Comparison of ENCODE assay signal across 26 mouse cellular contexts in the genomic region with DNA sequence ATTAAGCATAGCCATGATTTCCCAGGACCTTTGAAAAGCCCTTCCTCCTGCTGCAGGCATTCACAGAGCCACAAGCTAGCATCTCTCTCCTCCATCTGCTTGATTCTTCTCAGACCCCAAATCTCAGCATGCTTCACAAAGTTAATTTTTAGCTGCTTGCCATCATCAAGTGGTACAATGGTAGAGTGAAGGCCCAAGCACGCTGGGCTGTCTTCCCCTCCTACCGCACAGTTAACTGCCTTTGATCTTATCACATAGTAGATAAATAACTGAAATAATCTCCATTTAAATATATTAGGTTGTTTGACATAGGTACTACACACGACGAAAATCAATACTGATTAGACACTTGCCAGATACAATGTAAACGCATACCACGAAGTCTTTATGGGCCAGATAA. TPM values are rescaled to one million over a fixed set of nuclear protein-coding genes. Genes with fewer than 3 reads are reported as not detected.
DNase-seq lines count a peak whose midpoint lies in the region; ATAC-seq lines count a peak whose summit lies in the region.
"Had no signal": no experiment of that assay in that cellular context is flagged by ENCODE, and none has a peak within 500 bp of the region (broad histone marks: within the 10 kb centered on the region; RNA-seq: fewer than 3 reads in every experiment).

No protein-coding gene starts in this region.

- no peaks in the 10 kb centered on the region for H3K9me3 ChIP-seq in heart, embryonic 12.5 days (replicated peaks)
- no peaks in the 10 kb centered on the region for H3K9me3 ChIP-seq in lung, embryonic 15.5 days
- no peaks in the 10 kb centered on the region for H3K9me3 ChIP-seq in midbrain, embryonic 11.5 days (ENCODE audit: control insufficient read depth, low read length)
- H3K9me3 ChIP-seq in midbrain, embryonic 15.5 days: no peaks in the 10 kb centered on the region
- no peaks in the 10 kb centered on the region for H3K9me3 ChIP-seq in hindbrain, embryonic 13.5 days
- H3K9me3 ChIP-seq: embryonic facial prominence, embryonic 10.5 days; embryonic facial prominence, embryonic 13.5 days; forebrain, embryonic 12.5 days; forebrain, embryonic 15.5 days; heart, embryonic 13.5 days; hindbrain, embryonic 15.5 days had no signal

- no peaks in the 10 kb centered on the region for H3K27me3 ChIP-seq in heart, embryonic 12.5 days (replicated peaks)
- H3K27me3 ChIP-seq in lung, embryonic 15.5 days: no peaks in the 10 kb centered on the region
- no peaks in the 10 kb centered on the region for H3K27me3 ChIP-seq in midbrain, embryonic 11.5 days (ENCODE audit: control insufficient read depth, insufficient read depth, low read length)
- no peaks in the 10 kb centered on the region for H3K27me3 ChIP-seq in midbrain, embryonic 15.5 days (replicated peaks)
- peaks cover 6% of the 10 kb centered on the region; the same call in 1 of the 2 replicates for H3K27me3 ChIP-seq in hindbrain, embryonic 13.5 days
- H3K27me3 ChIP-seq: embryonic facial prominence, embryonic 13.5 days; forebrain, embryonic 15.5 days; heart, embryonic 13.5 days; hindbrain, embryonic 15.5 days had no signal

- ATAC-seq in heart, embryonic 12.5 days (ENCODE audit: insufficient number of reproducible peaks, low FRiP score): no peak
- peak; percentile 80 for ATAC-seq in lung, embryonic 15.5 days (ENCODE audit: borderline replicate concordance, extremely low read depth, low FRiP score, low TSS enrichment)
- no peak for ATAC-seq in midbrain, embryonic 11.5 days (ENCODE audit: low FRiP score)
- ATAC-seq in midbrain, embryonic 15.5 days (replicated peaks): no peak
- no peak for ATAC-seq in hindbrain, embryonic 13.5 days (ENCODE audit: low FRiP score)
- ATAC-seq: activated CD4-positive, CD25-positive, alpha-beta regulatory T cell, adult 4 months; forebrain, embryonic 15.5 days had no signal

- H3K4me3 ChIP-seq in heart, embryonic 12.5 days: no peak overlapping the region
- H3K4me3 ChIP-seq in lung, embryonic 15.5 days: no peak overlapping the region
- H3K4me3 ChIP-seq in midbrain, embryonic 11.5 days (ENCODE audit: low read depth, low read length): no peak overlapping the region
- no peak overlapping the region for H3K4me3 ChIP-seq in midbrain, embryonic 15.5 days
- H3K4me3 ChIP-seq in hindbrain, embryonic 13.5 days: no peak overlapping the region
- H3K4me3 ChIP-seq: embryonic facial prominence, embryonic 10.5 days; embryonic facial prominence, embryonic 13.5 days; erythroblast, embryonic 14.5 days; forebrain, embryonic 12.5 days; forebrain, embryonic 15.5 days; heart, adult 2 months; heart, embryonic 13.5 days; hindbrain, embryonic 15.5 days had no signal

- H3K27ac ChIP-seq in heart, embryonic 12.5 days (ENCODE audit: poor library complexity, severe bottlenecking): no peak overlapping the region
- peak overlapping the region; percentile 56 for H3K27ac ChIP-seq in lung, embryonic 15.5 days
- H3K27ac ChIP-seq in midbrain, embryonic 11.5 days (ENCODE audit: low read depth, low read length): no peak overlapping the region
- H3K27ac ChIP-seq in midbrain, embryonic 15.5 days: no peak overlapping the region
- no peak overlapping the region for H3K27ac ChIP-seq in hindbrain, embryonic 13.5 days
- H3K27ac ChIP-seq: embryonic facial prominence, embryonic 10.5 days; embryonic facial prominence, embryonic 13.5 days; forebrain, embryonic 12.5 days; forebrain, embryonic 15.5 days; heart, adult 2 months; heart, embryonic 13.5 days; hindbrain, embryonic 15.5 days had no signal

- no peak overlapping the region for H3K4me2 ChIP-seq in heart, embryonic 12.5 days
- H3K4me2 ChIP-seq in lung, embryonic 15.5 days: 0 out of 2 replicates have a peak overlapping the region, but pooled peaks have one; percentile 0
- no peak overlapping the region for H3K4me2 ChIP-seq in midbrain, embryonic 11.5 days
- no peak overlapping the region for H3K4me2 ChIP-seq in midbrain, embryonic 15.5 days
- no peak overlapping the region for H3K4me2 ChIP-seq in hindbrain, embryonic 13.5 days
- H3K4me2 ChIP-seq: embryonic facial prominence, embryonic 13.5 days; forebrain, embryonic 12.5 days; forebrain, embryonic 15.5 days; heart, embryonic 13.5 days; hindbrain, embryonic 15.5 days had no signal

- peak; percentile 29 for DNase-seq in heart, adult 11 months
- DNase-seq in lung, postnatal 36 days: no peak
- peak; percentile 17 for DNase-seq in midbrain, embryonic 11.5 days (ENCODE audit: low spot score, missing footprints)
- DNase-seq: adrenal gland, adult 8-10 months; adrenal gland, postnatal 25 days; cerebellum, adult 11-12 months; cerebellum, adult 8-10 months; cerebellum, postnatal 36 days; embryo, embryonic 11 days; gastrocnemius, postnatal 25 days; heart, adult 2 months; heart, postnatal 14 days; heart, postnatal 4 days had no signal

- H3K9ac ChIP-seq in heart, embryonic 12.5 days: no peak overlapping the region
- H3K9ac ChIP-seq in lung, embryonic 15.5 days: no peak overlapping the region
- H3K9ac ChIP-seq in midbrain, embryonic 11.5 days (ENCODE audit: low read length): no peak overlapping the region
- H3K9ac ChIP-seq in midbrain, embryonic 15.5 days: no peak overlapping the region
- H3K9ac ChIP-seq in hindbrain, embryonic 13.5 days: no peak overlapping the region
- H3K9ac ChIP-seq: embryonic facial prominence, embryonic 13.5 days; forebrain, embryonic 12.5 days; forebrain, embryonic 15.5 days; heart, embryonic 13.5 days; hindbrain, embryonic 15.5 days had no signal

- WGBS in heart, embryonic 12.5 days: 68% methylated on average over 6 of the region's 6 CpGs
- 20% methylated on average over 6 of the region's 6 CpGs for WGBS in lung, embryonic 15.5 days
- 90% methylated on average over 6 of the region's 6 CpGs for WGBS in midbrain, embryonic 11.5 days
- 88% methylated on average over 6 of the region's 6 CpGs for WGBS in midbrain, embryonic 15.5 days
- WGBS in hindbrain, embryonic 13.5 days: 83% methylated on average over 6 of the region's 6 CpGs

- H3K36me3 ChIP-seq in heart, embryonic 12.5 days: no peaks in the 10 kb centered on the region
- H3K36me3 ChIP-seq in lung, embryonic 15.5 days: no peaks in the 10 kb centered on the region
- no peaks in the 10 kb centered on the region for H3K36me3 ChIP-seq in midbrain, embryonic 11.5 days (ENCODE audit: control insufficient read depth, insufficient read depth, low read length)
- no peaks in the 10 kb centered on the region for H3K36me3 ChIP-seq in midbrain, embryonic 15.5 days (replicated peaks)
- no peaks in the 10 kb centered on the region for H3K36me3 ChIP-seq in hindbrain, embryonic 13.5 days
- H3K36me3 ChIP-seq: embryonic facial prominence, embryonic 10.5 days; embryonic facial prominence, embryonic 13.5 days; forebrain, embryonic 12.5 days; forebrain, embryonic 15.5 days; heart, embryonic 13.5 days; hindbrain, embryonic 15.5 days had no signal

- no peaks in the 10 kb centered on the region for H3K4me1 ChIP-seq in heart, embryonic 12.5 days (replicated peaks)
- H3K4me1 ChIP-seq in lung, embryonic 15.5 days: 0 out of 2 replicates have a peak, but pooled peaks cover 3% of the 10 kb centered on the region
- H3K4me1 ChIP-seq in midbrain, embryonic 11.5 days (ENCODE audit: control insufficient read depth, insufficient read depth, low read length): no peaks in the 10 kb centered on the region
- no peaks in the 10 kb centered on the region for H3K4me1 ChIP-seq in midbrain, embryonic 15.5 days
- H3K4me1 ChIP-seq in hindbrain, embryonic 13.5 days (replicated peaks): no peaks in the 10 kb centered on the region
- H3K4me1 ChIP-seq: forebrain, embryonic 12.5 days; forebrain, embryonic 15.5 days; heart, embryonic 13.5 days had no signal

RNA-seq across cellular contexts. Expression of gene Irx2, which starts 35.3 kb away (rescaled TPM):
- 15.3 and 15.5 TPM in 2 replicates for polyA plus RNA-seq in heart, embryonic 12.5 days (2016; fragmentation: Nextera tagmentation; extraction: Ambion mirVana)
- 31.7 and 33.5 TPM in 2 replicates for polyA plus RNA-seq in lung, embryonic 15.5 days (2015; fragmentation: Nextera tagmentation; extraction: Ambion mirVana)
- polyA plus RNA-seq in midbrain, embryonic 11.5 days (2014; fragmentation: Nextera tagmentation; extraction: Ambion mirVana): 38.6 and 38.9 TPM in 2 replicates
- 41.5 and 52.6 TPM in 2 replicates for polyA plus RNA-seq in midbrain, embryonic 15.5 days (2015; fragmentation: Nextera tagmentation; extraction: Ambion mirVana)
- polyA plus RNA-seq in hindbrain, embryonic 13.5 days (2015; fragmentation: Nextera tagmentation; extraction: Ambion mirVana): 36.4 and 40.7 TPM in 2 replicates
- polyA plus RNA-seq: activated CD4-positive, CD25-positive, alpha-beta regulatory T cell, adult 4 months; cortical plate, adult 2 months; erythroblast, embryonic 14.5 days had no signal
